Mouse (Mus musculus) heart, embryonic 14.5 days (tissue): ENCODE measurements around the gene Gm47429. TPM values are rescaled to one million over a fixed set of nuclear protein-coding genes. Genes with fewer than 3 reads are reported as not detected.
"Not testable (repeated sequence)": the region's sequence is repeated elsewhere in the genome, so short reads cannot be mapped to it uniquely, and the experiment has no call there.

ENCODE experiments used
- ATAC-seq: fragments of 200-750 bp; cut with Nextera tagmentation; 2 replicates; pipeline ENCODE4 v1.8.0; 2017; ENCODE audit warnings: low read depth, moderate TSS enrichment; ENCODE audit not compliant: insufficient number of reproducible peaks, insufficient read depth, low FRiP score
- H3K27ac ChIP-seq, 2 experiments: fragments of 200-500 bp in 1 of 2; fragments of 300-500 bp in 1 of 2; sonication (generic) in 1 of 2; replicated peaks in 1 of 2; 2 replicates each; pipeline ENCODE4 v1.5.1; 2012 to 2014; ENCODE audit warnings: low read depth in 2 of 2, low read length in 2 of 2, control low read depth in 1 of 2, mild to moderate bottlenecking in 1 of 2, mixed read lengths in 1 of 2; ENCODE audit not compliant: control insufficient read depth in 1 of 2, insufficient read depth in 1 of 2
- H3K27me3 ChIP-seq: fragments of 300-500 bp; sonication (generic); 2 replicates; pipeline ENCODE4 v1.6.1; 2014; ENCODE audit warnings: mild to moderate bottlenecking, low read length, control low read depth; ENCODE audit not compliant: control insufficient read depth, insufficient read depth
- H3K36me3 ChIP-seq: fragments of 300-500 bp; sonication (generic); 2 replicates; pipeline ENCODE4 v1.6.1; 2014; ENCODE audit warnings: mild to moderate bottlenecking, control low read depth, low read length, mixed read lengths; ENCODE audit not compliant: control insufficient read depth, insufficient read depth
- H3K4me1 ChIP-seq, 2 experiments: fragments of 200-500 bp in 1 of 2; fragments of 300-500 bp in 1 of 2; sonication (generic) in 1 of 2; 2 replicates each; pipeline ENCODE4 v1.6.1; 2012 to 2014; ENCODE audit warnings: low read length in 2 of 2, control low read depth in 1 of 2, mixed read lengths in 1 of 2; ENCODE audit not compliant: control insufficient read depth in 2 of 2, insufficient read depth in 2 of 2
- H3K4me2 ChIP-seq: fragments of 300-500 bp; sonication (generic); 2 replicates; pipeline ENCODE4 v1.6.1; 2014; ENCODE audit warnings: mild to moderate bottlenecking, low read length
- H3K4me3 ChIP-seq, 2 experiments: fragments of 200-500 bp in 1 of 2; fragments of 300-500 bp in 1 of 2; sonication (generic) in 1 of 2; 2 replicates each; pipeline ENCODE4 v1.5.1; 2012 to 2014; ENCODE audit warnings: low read length in 2 of 2, mild to moderate bottlenecking in 2 of 2, control low read depth in 1 of 2, low read depth in 1 of 2, moderate library complexity in 1 of 2; ENCODE audit not compliant: control insufficient read depth in 1 of 2, insufficient read depth in 1 of 2
- H3K9ac ChIP-seq: fragments of 300-500 bp; sonication (generic); 2 replicates; pipeline ENCODE4 v1.6.1; 2014; ENCODE audit warnings: mild to moderate bottlenecking, low read length
- H3K9me3 ChIP-seq: fragments of 300-500 bp; sonication (generic); 2 replicates; pipeline ENCODE4 v1.6.1; 2016; ENCODE audit warnings: low read length, control low read depth; ENCODE audit not compliant: control insufficient read depth
- WGBS: fragments of 180-500 bp; shearing (Covaris S2); extraction: QIAGEN DNeasy Blood & Tissue Kit; methylation state at CpG from one replicate; pipeline ENCODE4 v1.1.7; 2014; 5-methylcytosine and 5-hydroxymethylcytosine counted together
- polyA plus RNA-seq: library from polyadenylated mRNA; unstranded; fragments of >200 nt; fragmentation: Nextera tagmentation; extraction: Ambion mirVana; gene quantifications from 2 replicates; pipeline ENCODE4 v1.2.1, GENCODE M21; 2014

Gm47429 gene
- polyA plus RNA-seq = not detected in 2 replicates

GRCm38 (mm10) chr13:50443812-50444211 is at the start of gene Gm47429:
Gene Gm47429 (minus strand): TSS chr13:50443912.
- no peaks in the 10 kb centered on the region for H3K36me3 ChIP-seq
- no peaks in the 10 kb centered on the region for H3K4me1 ChIP-seq
- no peak within 1 kb of the TSS for H3K4me2 ChIP-seq
- WGBS = 75% methylated on average over 2 of the region's 2 CpGs
- no peaks in the 10 kb centered on the region for H3K9me3 ChIP-seq
- no peak for ATAC-seq
- no peak within 1 kb of the TSS for H3K27ac ChIP-seq
- H3K9ac ChIP-seq = no peak within 1 kb of the TSS
- H3K4me3 ChIP-seq = no peak within 1 kb of the TSS
- H3K27me3 ChIP-seq = no peaks in the 10 kb centered on the region

- H3K36me3 ChIP-seq, H3K4me3 ChIP-seq, ATAC-seq, H3K4me2 ChIP-seq, H3K4me1 ChIP-seq, H3K9me3 ChIP-seq, H3K27ac ChIP-seq, H3K9ac ChIP-seq, H3K27me3 ChIP-seq: not testable (repeated sequence)
These were observed 44.8 kb upstream of the Gm47429 start for GRCm38 (mm10) chr13:50488510-50488909.

- Histone ChIP-seq H3K4me2 (no peak within 1 kb of the TSS), H3K27ac (no peak within 1 kb of the TSS), H3K27me3 (no peaks in the 10 kb centered on the region), H3K9me3 (no peaks in the 10 kb centered on the region), H3K4me1 (no peaks in the 10 kb centered on the region), H3K36me3 (no peaks in the 10 kb centered on the region), H3K9ac (no peak within 1 kb of the TSS), H3K4me3 (no peak within 1 kb of the TSS)
- 65% methylated on average over 4 of the region's 4 CpGs for WGBS
- no peak for ATAC-seq
These were observed 23.3 kb upstream of the Gm47429 start, which contains the start of gene Nutm2 for GRCm38 (mm10) chr13:50467007-50467406. Gene Nutm2 (plus strand): TSS chr13:50467307.

- Histone ChIP-seq H3K4me3 (peak overlapping the region; percentile 25 to 33), H3K4me1 (no peaks in the 10 kb centered on the region), H3K4me2 (peak overlapping the region; percentile 61), H3K9me3 (no peaks in the 10 kb centered on the region), H3K9ac (no peak overlapping the region), H3K27ac (no peak overlapping the region), H3K36me3 (no peaks in the 10 kb centered on the region), H3K27me3 (no peaks in the 10 kb centered on the region)
- WGBS = 26% methylated on average over 27 of the region's 27 CpGs
- no peak for ATAC-seq
These were observed 21.2 kb upstream of the Gm47429 start for GRCm38 (mm10) chr13:50464621-50465562.

- not testable (repeated sequence) for H3K9ac ChIP-seq, H3K27me3 ChIP-seq, H3K27ac ChIP-seq, H3K4me2 ChIP-seq, H3K9me3 ChIP-seq, H3K4me1 ChIP-seq, ATAC-seq, H3K4me3 ChIP-seq, H3K36me3 ChIP-seq
- WGBS = 53% methylated on average over 2 of the region's 2 CpGs
These were observed 16.7 kb upstream of the Gm47429 start for GRCm38 (mm10) chr13:50460433-50460832.

- no peaks in the 10 kb centered on the region for H3K4me1 ChIP-seq
- H3K4me2 ChIP-seq = no peak overlapping the region
- ATAC-seq = no peak
- H3K9ac ChIP-seq = no peak overlapping the region
- H3K27me3 ChIP-seq = no peaks in the 10 kb centered on the region
- H3K36me3 ChIP-seq = no peaks in the 10 kb centered on the region
- H3K27ac ChIP-seq = no peak overlapping the region
- H3K4me3 ChIP-seq = no peak overlapping the region
- 24% methylated on average over 4 of the region's 4 CpGs for WGBS
- no peaks in the 10 kb centered on the region for H3K9me3 ChIP-seq
These were observed 9.7 kb upstream of the Gm47429 start for GRCm38 (mm10) chr13:50453426-50453825.

- H3K36me3 ChIP-seq, H3K9me3 ChIP-seq, H3K4me1 ChIP-seq, H3K27me3 ChIP-seq, H3K9ac ChIP-seq, H3K4me2 ChIP-seq, H3K4me3 ChIP-seq, ATAC-seq, H3K27ac ChIP-seq: not testable (repeated sequence)
- WGBS = 60% methylated on average over 9 of the region's 9 CpGs
These were observed 8.6 kb upstream of the Gm47429 start for GRCm38 (mm10) chr13:50452266-50452665.
